Mouse (Mus musculus): ENCODE measurements around the gene Lmo7.

Gene Lmo7

DNA sequence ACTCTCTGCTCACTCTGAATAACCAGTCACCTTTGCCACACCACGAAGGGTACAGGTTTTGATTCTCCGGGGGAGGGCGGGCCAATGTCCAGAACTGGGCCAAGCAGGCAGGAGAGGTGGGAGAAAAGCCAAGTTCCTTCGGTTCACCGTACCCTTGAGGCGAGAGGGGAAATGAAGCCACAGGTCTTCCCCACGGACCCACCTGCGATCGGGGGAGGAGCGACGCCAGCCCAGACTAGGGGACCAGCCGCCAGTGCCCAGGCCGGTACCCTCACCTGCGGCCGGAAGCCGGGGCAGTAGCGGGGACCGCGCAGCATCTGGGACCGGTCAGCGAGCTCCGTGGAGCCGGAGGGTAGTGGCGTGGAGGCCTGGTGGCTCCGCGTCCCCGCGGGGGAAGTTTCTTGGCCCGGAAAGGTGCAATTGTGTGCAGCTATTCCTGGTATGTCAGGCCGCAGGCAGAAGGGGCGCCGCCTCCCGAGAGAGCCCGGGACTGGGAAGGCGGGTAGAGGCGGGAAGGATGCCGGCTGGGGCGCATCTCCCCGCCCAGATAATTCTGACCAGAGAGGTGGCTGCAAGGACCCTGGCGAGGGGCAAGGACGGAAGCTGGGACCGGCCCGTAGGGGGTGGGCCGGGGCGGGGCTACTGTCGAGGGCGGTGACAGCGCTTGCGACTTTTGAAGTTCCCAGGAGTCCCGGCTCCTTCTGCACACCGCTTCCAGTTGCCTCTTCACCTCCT, at the start of gene Lmo7, which contains the start of gene Gm9922:
Lmo7 (plus strand) TSS at position 721 of the 735 bp plus-strand sequence.
Gm9922 (minus strand) TSS at position 578 of the 735 bp plus-strand sequence.
- peak; percentile 5 to 9 for DNase-seq (ENCODE audit: low spot score in 2 of 2)

DNA sequence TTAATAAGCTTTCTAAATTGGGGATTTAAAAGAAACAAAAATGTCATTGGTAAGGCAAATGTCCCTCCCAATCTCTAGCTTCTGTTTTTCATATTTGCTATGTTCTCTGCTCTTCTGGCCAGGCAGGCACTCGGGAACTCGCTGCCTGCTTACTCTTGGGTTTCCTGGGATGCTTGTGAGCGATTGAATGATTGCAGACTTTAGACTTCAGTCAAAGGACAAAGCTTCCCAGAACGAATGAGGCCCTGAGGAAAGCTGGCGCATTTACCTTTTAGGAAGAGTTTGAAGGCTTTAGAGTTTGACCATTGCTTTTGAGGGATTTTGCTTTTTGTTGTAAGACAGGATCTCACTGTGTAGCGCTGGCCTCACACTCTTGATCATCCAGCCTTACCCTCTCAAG, 42.1 kb upstream of the Lmo7 start:
- DNase-seq (ENCODE audit: low spot score in 2 of 2) = no peak

DNA sequence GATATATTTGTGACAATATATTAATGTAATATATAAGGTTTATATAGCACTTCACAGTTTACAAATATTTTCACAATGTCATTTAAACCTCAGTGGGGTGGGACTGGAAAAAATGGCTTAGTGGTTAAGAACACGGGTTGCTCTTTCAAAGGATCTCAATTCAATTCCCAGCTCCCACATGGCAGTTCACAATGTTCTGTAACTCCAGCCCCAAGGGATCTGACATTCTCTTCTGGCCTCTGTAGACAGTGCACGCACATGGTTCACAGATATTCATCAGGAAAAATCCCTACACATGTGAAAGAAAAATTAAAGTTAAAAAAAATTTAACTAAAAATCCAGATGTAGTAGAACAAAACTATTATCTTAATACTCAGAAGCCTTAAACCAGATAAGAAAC, 41.4 kb upstream of the Lmo7 start:
- DNase-seq (ENCODE audit: low spot score in 2 of 2) = no peak

DNA sequence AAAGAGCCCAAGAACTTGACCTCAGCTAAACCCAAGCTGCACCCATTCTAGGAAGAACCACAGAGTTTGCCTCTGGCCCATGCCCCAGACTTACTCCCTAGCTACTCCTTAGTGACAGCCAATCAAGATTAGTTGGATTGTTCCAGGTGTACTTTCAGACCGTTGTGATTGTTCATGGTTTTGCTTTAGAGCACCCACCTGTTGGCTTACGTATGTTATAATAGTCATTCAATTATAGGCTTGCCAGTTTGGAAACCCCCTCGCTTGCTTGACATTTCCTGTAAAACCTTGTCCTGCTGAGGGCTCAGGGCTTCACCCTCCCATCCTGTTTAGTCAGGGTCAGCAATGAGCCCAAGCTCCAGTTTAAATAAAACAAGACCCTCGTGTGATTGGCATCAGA, 25.3 kb upstream of the Lmo7 start:
- no peak for DNase-seq (ENCODE audit: low spot score in 2 of 2)

DNA sequence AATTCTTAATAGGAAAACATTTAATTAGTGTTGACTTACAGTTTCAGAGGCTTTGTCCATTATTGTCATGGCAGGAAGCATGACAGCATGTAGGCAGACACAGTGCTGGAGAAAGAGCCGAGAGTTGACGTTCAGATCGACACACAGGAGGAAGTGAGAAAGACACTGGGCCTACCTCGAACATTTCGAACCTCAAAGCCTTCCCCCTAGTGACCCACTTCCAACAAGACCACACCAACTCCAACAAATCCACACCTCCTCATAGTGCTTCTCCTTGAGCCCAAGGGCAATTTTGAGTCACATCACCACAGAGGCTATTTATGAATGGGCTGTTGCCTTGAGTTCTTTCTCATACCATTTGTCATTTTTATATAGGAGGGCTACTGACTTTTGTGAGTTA, 22.7 kb upstream of the Lmo7 start:
- DNase-seq (ENCODE audit: low spot score in 2 of 2) = no peak

DNA sequence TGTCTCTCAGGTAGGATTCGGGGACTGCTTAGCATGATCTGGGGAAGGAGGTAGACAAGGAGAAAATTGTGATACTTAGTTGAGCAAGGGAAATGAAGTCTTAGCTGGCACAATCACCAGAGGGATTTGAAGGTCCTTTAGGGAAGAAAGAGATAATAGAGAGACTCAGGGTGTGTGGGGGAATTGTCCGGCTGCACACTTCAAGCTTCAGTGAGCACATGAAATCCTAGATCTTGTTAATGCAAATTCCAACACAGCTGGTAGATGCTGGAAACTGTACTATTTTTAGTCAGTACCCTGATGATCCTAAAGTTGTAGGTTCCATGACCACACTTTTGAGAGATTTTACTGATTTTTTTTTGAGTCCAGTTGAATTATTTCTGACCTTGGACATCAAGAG, 15.3 kb upstream of the Lmo7 start:
- no peak for DNase-seq (ENCODE audit: low spot score in 2 of 2)

DNA sequence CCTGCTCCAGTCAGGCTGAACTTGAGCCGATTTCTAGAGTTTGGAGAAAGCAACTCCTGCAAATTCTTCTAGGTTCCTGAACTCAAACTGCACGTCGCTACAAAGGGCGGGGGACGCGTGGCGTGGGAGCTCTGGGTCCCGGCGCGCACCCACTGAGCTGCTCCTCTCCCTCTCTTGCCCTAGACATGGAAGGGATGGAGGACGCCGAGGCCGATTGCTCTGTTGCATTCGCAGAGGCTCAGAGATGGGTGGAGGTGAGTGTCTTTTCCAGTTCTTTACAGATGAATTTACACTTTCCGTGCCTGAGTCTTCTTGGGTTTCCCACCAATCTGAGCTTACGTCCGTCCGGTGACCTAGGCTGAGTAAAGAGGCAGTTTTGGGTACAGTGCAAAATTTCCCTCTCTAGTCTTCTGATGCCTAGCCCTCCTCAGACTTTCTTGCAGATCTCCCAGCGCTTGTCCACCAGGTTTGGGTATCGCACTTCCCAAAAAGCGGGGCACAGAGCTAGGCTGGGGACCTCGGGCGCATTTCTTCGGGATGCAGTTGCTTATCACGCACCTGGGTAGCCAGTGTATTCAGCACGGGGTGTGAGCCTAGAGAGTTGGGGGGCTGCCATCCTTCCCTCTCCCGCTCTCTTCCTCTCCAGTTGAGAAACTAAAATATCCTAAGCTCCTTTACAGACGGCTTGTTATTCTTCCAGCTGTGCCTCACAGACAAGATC, 375 bp downstream of the Lmo7 start:
- DNase-seq (ENCODE audit: low spot score in 2 of 2) = no peak

DNA sequence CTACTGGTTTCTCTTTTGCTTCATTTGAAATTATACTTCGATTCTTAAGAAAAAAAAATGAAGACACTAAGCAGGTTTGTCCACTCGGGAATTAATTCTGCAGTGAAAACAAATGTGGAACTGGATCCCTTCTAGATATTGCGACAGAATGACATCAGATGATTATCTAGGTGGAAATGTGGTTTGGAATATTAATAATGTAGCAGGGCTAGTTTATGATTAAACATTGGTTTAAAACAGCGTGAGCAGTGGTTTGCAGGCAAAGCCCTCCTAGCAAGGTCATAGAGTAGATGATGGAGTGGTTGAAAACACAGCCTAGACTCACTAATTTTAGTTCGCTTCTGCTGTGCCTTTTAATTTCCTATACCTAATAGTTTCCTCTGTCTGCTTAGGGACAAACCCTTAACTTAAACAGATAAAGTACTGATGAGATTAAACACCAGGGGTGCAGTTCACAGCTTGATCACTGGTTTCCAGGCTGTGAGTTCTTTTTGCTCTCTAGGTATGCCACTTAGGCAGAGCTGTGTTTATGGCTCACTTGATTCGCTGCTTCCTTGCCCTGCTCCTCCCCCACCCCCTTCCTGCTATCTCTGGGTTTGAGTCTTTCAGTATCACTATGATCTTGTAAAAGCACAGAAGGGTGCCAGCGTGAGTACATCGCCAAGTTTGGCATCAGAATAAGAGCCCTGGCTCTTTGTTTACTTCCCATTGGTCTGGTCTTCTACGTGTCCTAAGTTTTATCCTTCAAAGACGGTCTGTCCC, 4.0 kb downstream of the Lmo7 start:
- DNase-seq (ENCODE audit: low spot score in 2 of 2) = no peak

DNA sequence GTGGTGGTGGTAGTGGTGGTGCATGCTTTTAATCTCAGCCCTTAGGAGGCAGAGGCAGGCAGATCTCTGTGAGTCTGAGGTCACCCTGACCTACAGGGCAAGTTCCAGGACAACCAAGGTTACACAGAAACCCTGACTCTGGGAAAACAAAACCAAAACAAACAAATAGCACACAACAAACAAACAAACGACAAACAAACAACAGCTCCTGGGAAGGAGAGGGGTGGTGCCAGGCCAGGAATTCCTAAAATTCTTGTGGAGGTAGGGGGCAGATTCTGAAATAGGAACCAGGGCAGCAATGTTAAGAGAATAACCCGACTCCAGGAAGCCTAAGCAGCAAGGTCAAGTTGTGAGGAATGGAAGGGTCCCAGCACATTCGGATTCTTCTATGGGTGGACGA, 7.7 kb downstream of the Lmo7 start:
- no peak for DNase-seq (ENCODE audit: low spot score in 2 of 2)

DNA sequence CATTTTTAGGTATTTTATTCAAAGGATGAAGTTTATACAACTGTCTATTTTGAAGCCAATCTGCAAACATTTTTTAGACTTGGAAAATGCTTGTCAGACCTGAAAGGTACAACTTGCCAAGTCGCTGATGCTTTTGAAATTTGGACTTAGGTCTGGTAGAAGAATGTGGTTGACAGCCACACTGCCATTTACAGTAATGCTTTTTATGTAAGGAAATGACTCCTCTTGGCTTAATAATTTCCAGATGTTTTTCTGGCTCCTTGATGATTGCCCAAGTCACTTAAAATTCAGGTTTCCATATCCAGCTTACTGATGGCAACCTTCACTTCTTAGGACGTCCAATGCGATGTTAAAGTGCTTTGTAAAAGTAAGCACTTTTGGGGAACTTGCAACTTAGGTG, 16.9 kb downstream of the Lmo7 start:
- no peak for DNase-seq (ENCODE audit: low spot score in 2 of 2)

DNA sequence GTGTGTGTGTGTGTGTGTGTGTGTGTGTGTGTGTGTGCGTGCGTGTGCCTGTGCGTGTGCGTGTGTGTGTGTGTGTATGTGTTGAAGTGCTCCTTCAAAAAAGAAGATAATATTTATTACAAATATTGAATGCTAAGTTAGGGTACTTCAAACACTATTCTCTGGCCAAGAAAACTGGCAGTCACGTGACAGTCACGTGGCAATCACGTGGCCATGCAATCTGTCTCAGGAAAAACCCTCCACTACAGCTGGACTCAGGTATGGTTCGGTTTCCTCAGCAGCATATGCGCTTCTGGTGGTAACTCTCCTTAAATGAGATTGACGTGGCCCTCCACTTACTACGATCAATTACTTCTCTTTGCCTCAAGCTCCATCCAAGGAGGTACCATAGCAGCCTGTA, 18.1 kb downstream of the Lmo7 start:
- no peak for DNase-seq (ENCODE audit: low spot score in 2 of 2)

DNA sequence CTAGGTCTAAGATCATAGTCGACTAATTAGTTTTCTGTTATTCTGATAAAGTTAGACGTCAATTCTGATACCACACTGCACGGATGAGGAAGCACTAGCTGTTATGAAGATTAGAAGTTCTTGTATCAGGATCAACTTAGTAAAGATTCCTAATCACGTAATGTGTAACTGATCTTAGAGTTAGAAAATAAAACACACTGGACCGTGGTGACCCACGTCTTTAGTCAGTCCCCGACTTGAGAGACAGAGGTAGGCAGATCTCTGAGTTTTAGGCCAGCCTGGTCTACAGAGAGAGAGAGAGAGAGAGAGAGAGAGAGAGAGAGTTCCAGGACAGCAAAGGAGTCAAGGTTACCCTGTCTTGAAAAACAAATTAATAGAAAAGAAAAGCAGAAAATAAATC, 18.7 kb downstream of the Lmo7 start:
- DNase-seq (ENCODE audit: low spot score in 2 of 2) = no peak

DNA sequence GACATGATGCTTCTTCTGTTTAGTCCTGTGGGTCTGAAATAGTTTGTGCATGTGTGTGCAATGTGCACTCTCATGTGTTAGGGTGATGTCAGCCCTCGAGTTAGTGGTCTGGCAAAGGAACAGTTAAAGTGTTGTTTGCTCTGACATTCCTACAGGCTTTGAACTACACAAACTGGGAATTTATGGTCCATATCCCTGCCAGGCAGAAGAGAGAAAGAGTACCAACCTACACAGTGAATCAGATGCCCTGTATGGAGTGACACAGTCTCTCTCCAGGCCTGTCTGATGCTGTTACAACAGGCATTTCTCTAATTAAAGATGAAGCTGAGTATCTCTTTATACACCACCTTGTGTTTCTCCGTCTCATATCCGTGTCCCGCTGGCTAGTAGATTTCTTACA, 21.2 kb downstream of the Lmo7 start:
- DNase-seq (ENCODE audit: low spot score in 2 of 2) = no peak

DNA sequence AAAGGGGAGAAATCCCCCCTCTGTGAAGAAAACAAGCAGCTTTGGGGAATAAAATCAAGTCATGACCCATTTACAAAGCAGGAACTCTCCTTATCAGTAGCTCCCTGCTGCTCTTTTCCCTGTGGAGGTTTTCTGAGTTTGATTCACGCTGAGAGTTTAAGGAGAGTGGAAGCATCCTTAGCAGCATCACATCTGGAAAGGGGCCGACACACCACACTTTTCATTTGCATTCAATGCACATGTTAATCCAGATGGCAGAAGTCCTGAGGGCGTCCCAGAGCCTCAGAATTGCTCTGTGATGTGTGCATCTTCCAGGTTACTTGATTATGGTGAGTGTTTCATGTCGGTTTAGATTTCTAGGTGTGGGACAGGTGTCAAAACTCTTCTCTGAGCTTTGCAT, 25.7 kb downstream of the Lmo7 start:
- no peak for DNase-seq (ENCODE audit: low spot score in 2 of 2)

DNA sequence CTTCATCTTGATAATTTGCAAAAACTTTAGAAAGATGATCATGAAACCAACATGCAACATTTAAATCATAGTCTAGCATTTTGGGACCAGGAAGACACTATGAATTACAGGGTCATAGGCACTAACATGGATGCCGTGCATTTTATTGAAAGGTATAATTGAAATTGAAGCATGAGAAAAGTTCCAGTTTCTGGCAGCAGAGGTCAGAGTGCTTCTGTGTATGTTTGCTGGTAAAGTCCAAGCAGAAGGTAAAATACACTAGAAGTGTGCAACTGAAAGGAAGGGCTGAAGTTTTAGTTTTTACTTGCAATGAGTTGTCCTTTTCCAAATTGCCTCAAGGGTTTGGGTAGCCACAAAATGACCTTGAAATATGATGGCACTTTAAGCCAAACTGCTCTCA, 32.5 kb downstream of the Lmo7 start:
- no peak for DNase-seq (ENCODE audit: low spot score in 2 of 2)

DNA sequence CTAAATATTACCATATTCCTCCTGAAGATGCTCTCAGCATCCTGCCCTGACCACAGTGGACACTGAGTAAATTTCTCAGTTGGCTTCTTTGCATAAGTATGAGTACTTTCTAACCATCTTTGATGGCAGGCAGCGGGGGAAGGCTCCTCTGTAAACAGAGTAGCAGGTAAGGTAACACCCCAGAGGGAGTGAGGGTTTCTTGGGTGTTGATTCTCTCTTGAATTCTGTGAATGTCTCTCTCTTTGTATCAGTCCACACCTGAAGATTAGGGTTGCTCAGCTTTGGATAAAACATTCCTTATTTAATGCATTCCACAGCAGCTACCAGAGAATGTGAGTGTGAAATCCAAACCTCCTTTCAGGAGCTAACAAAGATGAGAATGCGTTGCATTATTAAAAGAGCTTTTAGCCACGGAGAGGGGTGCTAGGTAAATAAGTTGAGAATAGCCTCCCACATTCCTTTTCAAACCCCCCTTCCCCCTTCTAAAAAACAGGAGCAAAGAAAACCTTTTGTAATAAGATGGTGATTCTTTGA, 34.1 kb downstream of the Lmo7 start:
- DNase-seq (ENCODE audit: low spot score in 2 of 2) = no peak

DNA sequence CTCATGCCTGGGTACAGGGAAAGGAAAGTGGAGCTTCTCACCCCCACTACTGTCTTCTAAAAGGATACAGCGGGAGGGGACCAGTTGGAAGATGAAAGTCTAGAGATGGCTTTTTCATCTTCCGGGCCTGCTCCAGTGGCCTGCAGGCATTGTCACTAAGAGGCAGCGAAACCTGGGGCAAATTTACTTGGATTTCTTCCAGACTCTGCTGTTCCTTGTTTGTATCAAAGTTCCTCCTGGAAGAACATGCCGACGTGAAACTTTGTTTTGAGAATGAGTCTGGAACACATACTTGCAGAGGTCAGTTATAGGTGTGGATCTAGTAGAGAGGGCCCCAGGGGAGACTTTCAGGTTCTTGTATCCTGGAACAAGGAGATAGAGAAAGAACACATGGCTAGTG, 41.6 kb downstream of the Lmo7 start:
- DNase-seq (ENCODE audit: low spot score in 2 of 2) = no peak

DNA sequence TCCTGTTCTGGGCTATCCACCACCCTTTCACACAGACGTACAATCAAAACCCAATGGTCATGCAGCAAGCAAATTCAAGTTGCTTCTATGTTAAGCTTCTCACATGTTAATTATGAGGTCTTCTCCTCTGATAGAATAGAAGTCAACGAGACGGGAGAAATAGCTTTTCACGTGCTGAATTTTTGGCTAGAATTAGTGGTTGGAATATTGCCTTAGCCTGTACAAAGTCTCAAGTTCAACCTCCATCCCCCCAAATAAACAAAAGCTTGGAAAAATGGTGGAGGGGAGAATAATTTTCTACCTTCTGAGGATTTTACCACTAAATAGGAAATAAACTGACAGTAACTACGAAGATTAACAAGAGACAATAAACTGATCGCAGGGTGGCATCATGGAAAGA, 42.0 kb downstream of the Lmo7 start:
- DNase-seq (ENCODE audit: low spot score in 2 of 2) = no peak

DNA sequence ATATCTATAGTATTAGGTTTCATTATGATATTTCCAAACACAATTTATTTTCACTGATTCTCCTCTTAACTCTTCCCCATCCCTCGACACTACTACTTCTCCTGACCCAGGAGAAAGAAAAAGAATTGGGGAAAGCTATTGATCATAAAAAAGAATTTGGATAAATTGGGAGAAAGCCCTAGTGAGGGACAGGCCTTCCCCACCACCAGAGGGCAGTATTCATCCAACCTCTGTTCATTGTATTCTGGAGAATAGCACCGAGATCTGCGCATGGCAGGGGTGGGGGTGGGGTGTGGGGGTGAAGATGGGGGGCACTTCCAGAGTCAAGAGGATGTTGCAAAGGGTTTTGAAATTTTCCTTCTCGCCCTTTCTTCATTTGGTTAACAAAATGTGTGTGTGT, 44.9 kb downstream of the Lmo7 start:
- DNase-seq (ENCODE audit: low spot score in 2 of 2) = no peak

DNA sequence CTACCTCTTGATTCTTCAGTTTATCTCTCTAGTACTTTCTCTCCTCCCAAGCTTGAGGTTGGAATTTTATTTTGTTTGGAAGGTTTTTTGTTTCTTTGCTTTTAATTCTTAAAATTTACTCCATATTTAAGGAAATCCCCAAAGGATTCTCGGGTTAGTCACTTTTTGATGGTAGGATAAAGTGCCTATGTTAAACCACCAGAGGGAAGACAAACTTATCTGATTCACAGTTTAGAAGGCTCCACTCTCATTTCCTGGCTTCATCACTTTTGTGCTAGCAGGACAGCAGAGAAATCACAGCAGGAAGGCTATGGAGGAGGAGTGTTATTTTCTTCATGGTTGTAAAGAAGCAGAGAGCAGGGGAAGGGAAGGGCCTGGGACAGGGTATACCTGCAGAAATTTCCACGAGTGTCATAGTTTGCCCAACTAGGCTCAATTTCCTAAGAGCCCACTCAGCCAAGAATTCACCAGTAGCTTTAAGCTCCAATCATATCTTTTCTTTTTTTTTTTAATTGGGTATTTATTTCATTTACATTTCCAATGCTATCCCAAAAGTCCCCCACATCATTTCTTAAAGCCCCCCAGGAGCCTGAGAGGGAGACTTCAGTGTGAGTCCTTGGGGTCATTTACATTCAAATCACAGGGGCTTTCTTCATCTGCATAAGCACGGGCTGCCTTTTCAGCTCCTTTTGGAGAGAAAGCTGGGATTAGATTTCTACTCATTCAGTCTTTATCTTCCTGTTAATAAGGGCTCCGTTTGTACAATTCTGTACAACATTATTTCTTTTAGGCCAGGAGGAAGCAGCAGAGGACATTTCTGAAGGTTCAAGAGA, 46.8 kb downstream of the Lmo7 start:
- DNase-seq (ENCODE audit: low spot score in 2 of 2) = no peak

DNA sequence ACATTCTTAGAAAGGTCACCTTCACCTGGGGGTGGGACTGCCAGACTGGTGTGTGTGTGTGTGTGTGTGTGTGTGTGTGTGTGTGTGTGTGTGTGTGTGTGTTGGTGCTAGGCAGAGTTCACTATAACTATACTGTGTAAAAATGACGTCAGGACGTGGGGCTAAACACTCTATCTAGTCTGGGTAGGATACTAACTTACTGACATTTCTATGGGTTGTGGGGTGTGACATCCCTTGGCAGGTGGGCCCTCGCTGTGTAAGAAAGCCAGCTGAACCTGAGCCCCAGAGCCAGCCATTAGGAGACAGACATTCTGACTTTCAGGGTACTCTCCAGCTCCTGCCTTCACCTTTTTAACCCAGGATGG, 47.4 kb downstream of the Lmo7 start:
- no peak for DNase-seq (ENCODE audit: low spot score in 2 of 2)

DNA sequence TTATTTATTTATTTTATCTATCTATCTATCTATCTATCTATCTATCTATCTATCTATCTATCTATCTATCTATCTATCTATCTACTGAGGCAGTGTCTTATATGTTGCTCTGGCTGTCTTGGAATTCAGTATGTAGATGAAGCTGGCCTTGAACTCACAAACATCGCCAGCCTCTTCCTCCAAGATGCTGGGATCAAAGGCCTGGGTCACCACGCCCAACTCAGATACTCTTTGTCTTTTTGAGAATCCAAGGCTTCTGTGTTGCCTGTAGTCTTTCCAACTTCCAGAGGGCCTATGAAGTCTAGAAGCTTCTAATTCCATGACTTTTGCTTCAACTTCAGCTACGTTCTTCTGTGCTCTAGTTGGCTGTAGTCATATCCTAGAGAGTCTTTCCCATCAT, 48.7 kb downstream of the Lmo7 start:
- DNase-seq (ENCODE audit: low spot score in 2 of 2) = no peak

Measured in frontal cortex, postnatal 25 days (tissue).